Mouse (Mus musculus) forebrain, embryonic 15.5 days (tissue): Measurements from ENCODE around the gene Mrpl4. TPM values are rescaled to one million over a fixed set of nuclear protein-coding genes. Genes with fewer than 3 reads are reported as not detected.

Experiments used
- ATAC-seq: fragments of 200-750 bp; cut with Nextera tagmentation; replicated peaks from 2 replicates; pipeline ENCODE4 v1.8.0; 2017; ENCODE audit warnings: mild to moderate bottlenecking, moderate TSS enrichment, moderate library complexity
- H3K27ac ChIP-seq: fragments of 300-500 bp; sonication (generic); replicated peaks from 2 replicates; pipeline ENCODE4 v1.5.1; 2015; ENCODE audit warnings: mild to moderate bottlenecking, inconsistent platforms
- H3K27me3 ChIP-seq: fragments of 300-500 bp; sonication (generic); 2 replicates; pipeline ENCODE4 v1.6.1; 2015; ENCODE audit warnings: inconsistent platforms
- H3K36me3 ChIP-seq: fragments of 300-500 bp; sonication (generic); 2 replicates; pipeline ENCODE4 v1.6.1; 2015; ENCODE audit warnings: mild to moderate bottlenecking, inconsistent platforms
- H3K4me1 ChIP-seq: fragments of 300-500 bp; sonication (generic); 2 replicates; pipeline ENCODE4 v1.6.1; 2015; ENCODE audit warnings: inconsistent platforms
- H3K4me2 ChIP-seq: fragments of 300-500 bp; sonication (generic); replicated peaks from 2 replicates; pipeline ENCODE4 v1.6.1; 2015; ENCODE audit warnings: mild to moderate bottlenecking, inconsistent platforms
- H3K4me3 ChIP-seq: fragments of 300-500 bp; sonication (generic); 2 replicates; pipeline ENCODE4 v1.5.1; 2015; ENCODE audit warnings: mild to moderate bottlenecking, inconsistent platforms
- H3K9ac ChIP-seq: fragments of 300-500 bp; sonication (generic); replicated peaks from 2 replicates; pipeline ENCODE4 v1.6.1; 2015; ENCODE audit warnings: mild to moderate bottlenecking, inconsistent platforms
- H3K9me3 ChIP-seq: fragments of 300-500 bp; sonication (generic); 2 replicates; pipeline ENCODE4 v1.6.1; 2016; ENCODE audit warnings: inconsistent platforms
- WGBS: fragments of 180-500 bp; shearing (Covaris S2); methylation state at CpG from one replicate; pipeline ENCODE4 v1.1.7; 2015; ENCODE audit warnings: mixed read lengths; 5-methylcytosine and 5-hydroxymethylcytosine counted together
- polyA plus RNA-seq: library from polyadenylated mRNA; unstranded; fragments of >200 nt; fragmentation: Nextera tagmentation; extraction: Ambion mirVana; gene quantifications from 2 replicates; pipeline ENCODE4 v1.2.1, GENCODE M21; 2015

Gene Mrpl4
- polyA plus RNA-seq, 1 experiment from 2014 or later = 115 TPM

DNA sequence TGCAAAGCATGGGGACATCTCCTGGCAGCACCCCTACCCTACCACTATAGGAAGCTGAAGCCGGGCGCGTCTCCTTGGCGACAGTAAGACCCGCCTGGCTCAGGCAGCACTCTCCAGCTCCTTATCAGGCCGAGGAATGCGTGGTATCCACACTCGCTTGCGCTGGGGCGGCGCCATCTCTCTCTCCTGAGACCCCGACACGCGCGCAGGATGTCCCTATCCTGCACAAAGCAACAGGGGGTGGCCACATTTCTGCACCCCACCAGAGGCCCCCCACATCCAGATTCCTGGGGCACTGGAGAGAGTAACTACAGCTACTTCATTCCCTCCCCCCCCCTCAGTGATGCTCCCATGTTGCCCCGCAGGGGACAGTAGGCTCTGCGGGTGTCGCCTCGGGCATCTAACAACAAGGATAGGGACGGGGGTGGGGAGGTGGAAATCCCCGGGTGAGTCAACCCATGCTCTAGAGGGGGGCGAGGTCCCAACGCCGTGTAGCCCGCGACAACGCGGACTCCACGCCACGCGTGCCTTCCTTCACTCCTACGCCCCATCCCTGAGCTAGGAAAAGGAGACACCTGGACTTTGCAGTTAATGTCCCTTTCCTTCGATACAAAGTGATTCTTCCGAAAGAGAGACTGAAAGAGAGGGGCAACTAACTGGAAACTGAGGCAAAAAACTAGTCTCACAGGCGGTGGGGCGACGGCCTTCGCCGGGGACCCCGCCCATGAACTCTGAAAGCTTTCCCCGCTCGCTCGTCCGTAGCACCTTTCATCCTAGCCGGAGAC, 26.9 kb upstream of the Mrpl4 start:
- Histone ChIP-seq H3K27me3 (no peaks in the 10 kb centered on the region), H3K36me3 (no peaks in the 10 kb centered on the region), H3K27ac (no peak overlapping the region), H3K4me1 (peaks cover 25% of the 10 kb centered on the region), H3K4me2 (peak overlapping the region; percentile 100), H3K9me3 (no peaks in the 10 kb centered on the region), H3K4me3 (peak overlapping the region; percentile 81), H3K9ac (peak overlapping the region; percentile 77)
- ATAC-seq = peak; percentile 60
- WGBS = under 1% methylated on average over 45 of the region's 45 CpGs

DNA sequence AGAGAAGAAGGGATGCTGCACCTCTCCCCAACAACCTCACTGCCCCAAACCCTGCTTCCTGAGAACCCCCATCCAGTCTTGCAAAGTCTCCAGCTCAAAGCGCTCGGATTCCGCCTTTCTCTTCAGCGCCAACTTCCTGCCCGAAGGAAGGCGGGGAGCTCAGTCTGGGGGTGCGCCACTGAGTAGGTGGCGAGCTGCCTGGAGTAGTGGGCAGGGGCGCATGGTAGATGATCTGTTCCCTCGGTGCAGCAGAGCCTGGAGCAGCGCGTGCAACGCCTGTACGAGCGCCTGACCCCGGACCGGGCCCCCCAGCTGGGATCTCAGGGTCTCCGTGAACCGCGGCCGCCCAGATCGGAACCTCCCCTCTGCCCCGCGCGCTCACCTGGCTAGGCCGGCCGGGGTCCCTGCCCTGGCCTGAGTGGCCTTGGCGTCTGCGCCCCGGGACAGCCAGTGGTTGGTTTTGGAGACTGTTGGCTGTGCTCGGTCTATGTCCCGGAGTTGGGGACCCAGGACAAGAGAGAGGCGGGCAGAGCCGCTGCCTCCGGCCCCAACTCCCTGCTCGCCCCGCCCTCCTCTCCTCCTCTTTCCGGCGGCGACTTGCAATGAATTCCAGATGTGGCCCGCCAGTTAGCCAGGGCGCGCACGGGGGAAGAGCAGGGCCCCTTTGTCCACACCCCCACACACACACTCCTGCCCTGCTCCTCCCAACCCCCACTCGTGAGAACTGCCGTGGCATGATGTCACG, 26.1 kb upstream of the Mrpl4 start, which contains the start of gene S1pr2:
TSS of gene S1pr2 (minus strand) at position 566 of the 745 bp plus-strand sequence.
- no peaks in the 10 kb centered on the region for H3K36me3 ChIP-seq
- ATAC-seq = peak; percentile 73
- 0% methylated on average over 46 of the region's 47 CpGs for WGBS
- peak within 1 kb of the TSS; percentile 81 for H3K4me3 ChIP-seq
- H3K9me3 ChIP-seq = no peaks in the 10 kb centered on the region
- peaks cover 25% of the 10 kb centered on the region for H3K4me1 ChIP-seq
- H3K27me3 ChIP-seq = no peaks in the 10 kb centered on the region
- H3K27ac ChIP-seq = peak within 1 kb of the TSS; percentile 25; the same call in 1 of the 2 replicates
- peak within 1 kb of the TSS; percentile 77 for H3K9ac ChIP-seq
- peak within 1 kb of the TSS; percentile 100 for H3K4me2 ChIP-seq

- peak overlapping the region; percentile 81 for H3K4me3 ChIP-seq
- H3K4me1 ChIP-seq = peaks cover 25% of the 10 kb centered on the region
- H3K4me2 ChIP-seq = peak overlapping the region; percentile 100
- no peaks in the 10 kb centered on the region for H3K27me3 ChIP-seq
- H3K9ac ChIP-seq = 0 out of 2 replicates have a peak overlapping the region, but pooled peaks have one; percentile 77
- no peaks in the 10 kb centered on the region for H3K9me3 ChIP-seq
- 5% methylated on average over 4 of the region's 4 CpGs for WGBS
- H3K27ac ChIP-seq = no peak overlapping the region
- no peaks in the 10 kb centered on the region for H3K36me3 ChIP-seq
- no peak for ATAC-seq
Measured at GRCm38 (mm10) chr9:20976961-20977689, 25.4 kb upstream of the Mrpl4 start.

DNA sequence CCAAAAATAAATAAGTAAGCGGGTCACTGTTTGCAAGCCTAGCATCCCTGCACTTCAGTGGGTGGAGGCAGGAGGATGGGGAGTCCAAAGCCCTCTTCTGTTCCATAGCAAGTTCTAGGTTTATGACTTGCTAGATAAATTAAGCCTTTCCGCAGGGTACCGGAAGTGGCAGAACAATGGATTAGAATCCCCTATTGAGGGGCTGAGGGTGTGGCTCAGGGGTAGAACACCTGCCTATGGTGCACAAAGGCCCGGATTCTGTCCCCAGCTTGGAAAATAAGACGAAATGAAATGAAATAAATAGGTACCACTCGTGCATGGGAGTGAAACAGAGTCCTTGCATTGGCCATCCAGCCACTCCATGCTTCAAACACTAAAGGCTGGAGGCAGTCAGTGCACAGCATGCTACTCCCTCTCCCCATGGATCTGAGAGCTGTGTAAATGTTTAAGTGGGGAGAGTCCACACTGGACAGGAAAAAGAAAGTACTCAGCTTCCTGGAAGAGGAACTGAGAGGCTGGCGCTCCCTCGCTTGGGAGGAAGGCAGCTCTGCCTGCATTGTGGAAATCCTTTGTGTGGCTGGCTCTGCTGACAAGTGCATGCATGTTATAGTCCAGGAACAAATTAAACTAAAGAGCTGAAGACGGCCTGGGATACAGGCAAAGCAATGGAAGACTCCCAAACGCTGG, 24.0 kb upstream of the Mrpl4 start:
- Histone ChIP-seq H3K4me3 (no peak overlapping the region), H3K4me1 (peaks cover 19% of the 10 kb centered on the region), H3K9me3 (no peaks in the 10 kb centered on the region), H3K27me3 (no peaks in the 10 kb centered on the region), H3K36me3 (no peaks in the 10 kb centered on the region), H3K27ac (no peak overlapping the region), H3K4me2 (no peak overlapping the region), H3K9ac (no peak overlapping the region)
- 56% methylated on average over 10 of the region's 10 CpGs for WGBS
- no peak for ATAC-seq

- Histone ChIP-seq H3K9ac (no peak overlapping the region), H3K4me3 (no peak overlapping the region), H3K4me1 (peaks cover 19% of the 10 kb centered on the region), H3K9me3 (no peaks in the 10 kb centered on the region), H3K27ac (no peak overlapping the region), H3K4me2 (no peak overlapping the region), H3K27me3 (no peaks in the 10 kb centered on the region), H3K36me3 (no peaks in the 10 kb centered on the region)
- 68% methylated on average over 5 of the region's 5 CpGs for WGBS
- no peak for ATAC-seq
Measured at GRCm38 (mm10) chr9:20979181-20979580, 23.4 kb upstream of the Mrpl4 start.

GRCm38 (mm10) chr9:20979769-20980168, 22.8 kb upstream of the Mrpl4 start:
- no peaks in the 10 kb centered on the region for H3K27me3 ChIP-seq
- no peak overlapping the region for H3K4me3 ChIP-seq
- no peak for ATAC-seq
- peaks cover 19% of the 10 kb centered on the region for H3K4me1 ChIP-seq
- 89% methylated on average over 7 of the region's 7 CpGs for whole genome bisulfite sequencing
- H3K9me3 ChIP-seq = no peaks in the 10 kb centered on the region
- no peak overlapping the region for H3K27ac ChIP-seq
- no peak overlapping the region for H3K4me2 ChIP-seq
- no peaks in the 10 kb centered on the region for H3K36me3 ChIP-seq
- no peak overlapping the region for H3K9ac ChIP-seq

GRCm38 (mm10) chr9:20982171-20982570, 20.4 kb upstream of the Mrpl4 start:
- H3K4me2 ChIP-seq = no peak overlapping the region
- no peaks in the 10 kb centered on the region for H3K36me3 ChIP-seq
- no peaks in the 10 kb centered on the region for H3K27me3 ChIP-seq
- no peaks in the 10 kb centered on the region for H3K4me1 ChIP-seq
- H3K9ac ChIP-seq = no peak overlapping the region
- no peak overlapping the region for H3K27ac ChIP-seq
- no peaks in the 10 kb centered on the region for H3K9me3 ChIP-seq
- 71% methylated on average over 3 of the region's 3 CpGs for WGBS
- H3K4me3 ChIP-seq = no peak overlapping the region
- ATAC-seq = no peak

DNA sequence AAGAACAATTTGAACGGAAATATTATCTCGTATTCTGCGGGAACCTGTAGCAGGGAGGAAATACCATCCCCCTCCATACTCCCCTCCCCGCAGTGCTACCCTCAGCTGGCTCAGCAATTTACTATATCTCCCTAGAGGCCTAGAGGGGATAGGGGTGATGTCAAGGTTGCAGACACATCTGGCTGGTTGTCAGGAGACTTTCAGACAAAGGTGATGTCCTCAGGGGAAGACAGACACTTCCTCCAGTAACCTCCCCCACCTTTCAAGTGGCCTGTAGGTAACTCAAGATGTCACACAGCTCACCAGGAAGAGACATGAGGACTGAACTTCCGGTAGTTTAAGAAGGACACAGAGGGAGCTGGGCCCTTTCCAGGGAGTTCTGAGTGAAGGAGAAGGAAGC, 19.4 kb upstream of the Mrpl4 start:
- no peaks in the 10 kb centered on the region; the same call in 1 of the 2 replicates for H3K27me3 ChIP-seq
- no peak overlapping the region for H3K9ac ChIP-seq
- WGBS = 70% methylated on average over 5 of the region's 5 CpGs
- no peaks in the 10 kb centered on the region for H3K36me3 ChIP-seq
- H3K27ac ChIP-seq = no peak overlapping the region
- H3K4me3 ChIP-seq = no peak overlapping the region
- H3K4me2 ChIP-seq = no peak overlapping the region
- ATAC-seq = no peak
- H3K9me3 ChIP-seq = no peaks in the 10 kb centered on the region
- no peaks in the 10 kb centered on the region for H3K4me1 ChIP-seq

GRCm38 (mm10) chr9:20986952-20987686, 15.4 kb upstream of the Mrpl4 start:
- no peak overlapping the region for H3K9ac ChIP-seq
- H3K27ac ChIP-seq = no peak overlapping the region
- no peak for ATAC-seq
- no peaks in the 10 kb centered on the region for H3K4me1 ChIP-seq
- no peaks in the 10 kb centered on the region for H3K36me3 ChIP-seq
- 60% methylated on average over 15 of the region's 15 CpGs for WGBS
- no peak overlapping the region for H3K4me3 ChIP-seq
- no peaks in the 10 kb centered on the region; the same call in 1 of the 2 replicates for H3K27me3 ChIP-seq
- no peaks in the 10 kb centered on the region for H3K9me3 ChIP-seq
- H3K4me2 ChIP-seq = no peak overlapping the region

- 21% methylated on average over 7 of the region's 7 CpGs for WGBS
- H3K27ac ChIP-seq = no peak overlapping the region
- H3K36me3 ChIP-seq = no peaks in the 10 kb centered on the region
- no peaks in the 10 kb centered on the region for H3K9me3 ChIP-seq
- H3K4me2 ChIP-seq = no peak overlapping the region
- no peaks in the 10 kb centered on the region for H3K4me1 ChIP-seq
- no peak overlapping the region for H3K4me3 ChIP-seq
- no peaks in the 10 kb centered on the region; the same call in 1 of the 2 replicates for H3K27me3 ChIP-seq
- ATAC-seq = no peak
- H3K9ac ChIP-seq = no peak overlapping the region
Measured at GRCm38 (mm10) chr9:20987953-20988352, 14.6 kb upstream of the Mrpl4 start.

- WGBS = 5% methylated on average over 10 of the region's 10 CpGs
- H3K4me1 ChIP-seq = no peaks in the 10 kb centered on the region
- no peak overlapping the region for H3K27ac ChIP-seq
- no peaks in the 10 kb centered on the region; the same call in 1 of the 2 replicates for H3K27me3 ChIP-seq
- no peak overlapping the region for H3K9ac ChIP-seq
- H3K9me3 ChIP-seq = no peaks in the 10 kb centered on the region
- no peak overlapping the region for H3K4me2 ChIP-seq
- H3K36me3 ChIP-seq = no peaks in the 10 kb centered on the region
- H3K4me3 ChIP-seq = no peak overlapping the region
- ATAC-seq = no peak
Measured at GRCm38 (mm10) chr9:20990861-20991260, 11.7 kb upstream of the Mrpl4 start.
